Mouse (Mus musculus): ENCODE data around the gene Pcdh17. TPM values are rescaled to one million over a fixed set of nuclear protein-coding genes. Genes with fewer than 3 reads are reported as not detected.
A peak's percentile ranks its signal among the peaks of the same experiment; 100 is the strongest.

Gene Pcdh17
- under 1 TPM; 0.34 to 0.56 (median 0.42) TPM for total RNA-seq (2022)

GRCm38 (mm10) chr14:84443288-84443686 lies at the start of gene Pcdh17:
Gene Pcdh17 (plus strand): TSS chr14:84443563.
- DNase-seq (ENCODE audit: low spot score in 2 of 2): peak; percentile 72 to 77

- no peak for DNase-seq (ENCODE audit: low spot score in 2 of 2)
These were observed 46.2 kb upstream of the Pcdh17 start for GRCm38 (mm10) chr14:84397137-84397536.

GRCm38 (mm10) chr14:84424736-84425135 lies 18.6 kb upstream of the Pcdh17 start:
- no peak for DNase-seq (ENCODE audit: low spot score in 2 of 2)

- DNase-seq (ENCODE audit: low spot score in 2 of 2): no peak
These were observed 16.7 kb upstream of the Pcdh17 start for GRCm38 (mm10) chr14:84426616-84427015.

GRCm38 (mm10) chr14:84438066-84438770 lies 5.1 kb upstream of the Pcdh17 start:
- DNase-seq (ENCODE audit: low spot score in 2 of 2): no peak

- no peak for DNase-seq (ENCODE audit: low spot score in 2 of 2)
These were observed 2.5 kb upstream of the Pcdh17 start for GRCm38 (mm10) chr14:84440903-84441302.

- DNase-seq (ENCODE audit: low spot score in 2 of 2): no peak
These were observed 655 bp upstream of the Pcdh17 start for GRCm38 (mm10) chr14:84442528-84443287.

GRCm38 (mm10) chr14:84443761-84444160 lies 398 bp downstream of the Pcdh17 start:
- DNase-seq (ENCODE audit: low spot score in 2 of 2): no peak

- no peak for DNase-seq (ENCODE audit: low spot score in 2 of 2)
These were observed 906 bp downstream of the Pcdh17 start for GRCm38 (mm10) chr14:84444276-84444662.

GRCm38 (mm10) chr14:84444663-84445502 lies 1.5 kb downstream of the Pcdh17 start:
- no peak for DNase-seq (ENCODE audit: low spot score in 2 of 2)

GRCm38 (mm10) chr14:84445503-84446410 lies 2.4 kb downstream of the Pcdh17 start:
- DNase-seq (ENCODE audit: low spot score in 2 of 2): no peak

GRCm38 (mm10) chr14:84446411-84446915 lies 3.1 kb downstream of the Pcdh17 start:
- no peak for DNase-seq (ENCODE audit: low spot score in 2 of 2)

GRCm38 (mm10) chr14:84446941-84447641 lies 3.7 kb downstream of the Pcdh17 start:
- DNase-seq (ENCODE audit: low spot score in 2 of 2): peak in 1 of 2 experiments; percentile 6

- DNase-seq (ENCODE audit: low spot score in 2 of 2): no peak
These were observed 4.5 kb downstream of the Pcdh17 start for GRCm38 (mm10) chr14:84447661-84448380.

- no peak for DNase-seq (ENCODE audit: low spot score in 2 of 2)
These were observed 5.0 kb downstream of the Pcdh17 start for GRCm38 (mm10) chr14:84448381-84448771.

- no peak for DNase-seq (ENCODE audit: low spot score in 2 of 2)
These were observed 10.9 kb downstream of the Pcdh17 start for GRCm38 (mm10) chr14:84454074-84454845.

- DNase-seq (ENCODE audit: low spot score in 2 of 2): no peak
These were observed 32.1 kb downstream of the Pcdh17 start for GRCm38 (mm10) chr14:84475491-84475890.

- no peak for DNase-seq (ENCODE audit: low spot score in 2 of 2)
These were observed 33.0 kb downstream of the Pcdh17 start for GRCm38 (mm10) chr14:84476336-84476735.
